Comparison of ENCODE assay signal across 16 mouse cellular contexts in the genomic region with DNA sequence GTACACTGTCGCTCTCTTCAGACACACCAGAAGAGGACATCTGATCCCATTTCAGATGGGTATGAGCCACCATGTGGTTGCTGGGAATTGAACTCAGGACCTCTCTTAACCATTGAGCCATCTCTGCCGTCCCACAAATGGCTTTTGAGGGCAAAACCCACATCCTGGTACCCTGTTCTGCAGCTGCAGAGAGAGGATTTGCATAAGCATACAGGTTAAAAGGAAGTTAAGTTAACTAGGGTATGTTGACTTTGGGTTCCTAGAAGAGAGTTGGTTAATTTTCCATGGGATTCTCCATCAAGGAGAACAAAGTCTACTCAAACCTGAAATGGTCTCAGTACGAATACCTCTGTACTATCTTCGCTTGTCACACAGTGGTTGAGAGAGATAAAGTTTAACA. TPM values are rescaled to one million over a fixed set of nuclear protein-coding genes. Genes with fewer than 3 reads are reported as not detected.
A peak's percentile ranks its signal among the peaks of the same experiment; 100 is the strongest.
DNase-seq lines count a peak whose midpoint lies in the region; ATAC-seq and TF ChIP-seq lines count a peak whose summit lies in the region.
"Had no signal": no experiment of that assay in that cellular context is flagged by ENCODE, and none has a peak within 500 bp of the region (broad histone marks: within the 10 kb centered on the region; RNA-seq: fewer than 3 reads in every experiment).

No protein-coding gene starts in this region.

- H3K27ac ChIP-seq in liver, postnatal 0 days (ENCODE audit: low read depth) = peak overlapping the region; percentile 18; the same call in 1 of the 2 replicates
- H3K27ac ChIP-seq in liver, embryonic 12.5 days = no peak overlapping the region
- no peak overlapping the region for H3K27ac ChIP-seq in MEL (ENCODE audit: control insufficient read depth, low read depth, low read length)
- H3K27ac ChIP-seq in midbrain, embryonic 13.5 days = no peak overlapping the region
- H3K27ac ChIP-seq: forebrain, embryonic 15.5 days; liver, embryonic 13.5 days; midbrain, embryonic 12.5 days; neural tube, embryonic 12.5 days had no signal

- H3K9me3 ChIP-seq in liver, postnatal 0 days (ENCODE audit: low read length) = no peaks in the 10 kb centered on the region
- no peaks in the 10 kb centered on the region for H3K9me3 ChIP-seq in liver, embryonic 12.5 days (replicated peaks)
- no peaks in the 10 kb centered on the region for H3K9me3 ChIP-seq in MEL (replicated peaks; ENCODE audit: insufficient read depth, low read length)
- H3K9me3 ChIP-seq in midbrain, embryonic 13.5 days = no peaks in the 10 kb centered on the region
- H3K9me3 ChIP-seq: forebrain, embryonic 15.5 days; liver, embryonic 13.5 days; midbrain, embryonic 12.5 days; neural tube, embryonic 12.5 days had no signal

- 49% methylated on average over 4 of the region's 4 CpGs for WGBS in liver, postnatal 0 days (ENCODE audit: insufficient replicate concordance)
- WGBS in liver, embryonic 12.5 days (ENCODE audit: insufficient replicate concordance) = 43% methylated on average over 4 of the region's 4 CpGs
- 92% methylated on average over 4 of the region's 4 CpGs for WGBS in midbrain, embryonic 13.5 days

- H3K4me2 ChIP-seq in liver, postnatal 0 days (ENCODE audit: low read depth, low read length) = no peak overlapping the region
- no peak overlapping the region for H3K4me2 ChIP-seq in liver, embryonic 12.5 days
- no peak overlapping the region for H3K4me2 ChIP-seq in midbrain, embryonic 13.5 days (replicated peaks)
- H3K4me2 ChIP-seq: forebrain, embryonic 15.5 days; liver, embryonic 13.5 days; midbrain, embryonic 12.5 days; neural tube, embryonic 12.5 days had no signal

- no peak overlapping the region for H3K9ac ChIP-seq in liver, postnatal 0 days (replicated peaks)
- H3K9ac ChIP-seq in liver, embryonic 12.5 days = no peak overlapping the region
- no peak overlapping the region for H3K9ac ChIP-seq in MEL (ENCODE audit: control insufficient read depth, low read depth, low read length, poor library complexity, severe bottlenecking)
- no peak overlapping the region for H3K9ac ChIP-seq in midbrain, embryonic 13.5 days (replicated peaks)
- H3K9ac ChIP-seq: forebrain, embryonic 15.5 days; liver, embryonic 13.5 days; midbrain, embryonic 12.5 days; neural tube, embryonic 12.5 days had no signal

- TF ChIP-seq POLR2A in MEL (IDR thresholded peaks at IDR 0.05; ENCODE audit: control insufficient read depth in 1 of 2, insufficient read depth in 1 of 2, low read depth in 1 of 2, low read length in 2 of 2, poor library complexity in 1 of 2) = no peak

- peaks cover 16% of the 10 kb centered on the region for H3K4me1 ChIP-seq in liver, postnatal 0 days (ENCODE audit: insufficient read depth)
- no peaks in the 10 kb centered on the region for H3K4me1 ChIP-seq in liver, embryonic 12.5 days
- peaks cover 0 to 28% of the 10 kb centered on the region in 2 experiments for H3K4me1 ChIP-seq in MEL (ENCODE audit: control insufficient read depth in 1 of 2, insufficient read depth in 2 of 2, low read length in 2 of 2)
- H3K4me1 ChIP-seq in midbrain, embryonic 13.5 days (replicated peaks) = no peaks in the 10 kb centered on the region
- H3K4me1 ChIP-seq: forebrain, embryonic 15.5 days; midbrain, embryonic 12.5 days; neural tube, embryonic 12.5 days had no signal

- DNase-seq in liver, postnatal 0 days = no peak
- no peak for DNase-seq in MEL (ENCODE audit: low read depth, low spot score)
- DNase-seq in naive thymus-derived CD4-positive, alpha-beta T cell, adult 2 months (ENCODE audit: low read depth) = peak; percentile 68
- peak; percentile 78 for DNase-seq in thymus, postnatal 25 days
- DNase-seq in gastrocnemius, adult 18-20 months (ENCODE audit: low spot score) = no peak
- no peak for DNase-seq in neural tube, embryonic 10.5 days (ENCODE audit: extremely low spot score, low spot score)
- DNase-seq: cerebellum, adult 11 months; gastrocnemius, postnatal 14 days; kidney, adult 18-20 months; liver, embryonic 13.5 days; lung, postnatal 14 days had no signal

- TF ChIP-seq RAD21 in MEL (IDR thresholded peaks at IDR 0.05; ENCODE audit: low read depth, low read length) = no peak

- no peaks in the 10 kb centered on the region for H3K27me3 ChIP-seq in liver, postnatal 0 days (ENCODE audit: insufficient read depth, low read length)
- no peaks in the 10 kb centered on the region for H3K27me3 ChIP-seq in liver, embryonic 12.5 days (replicated peaks)
- H3K27me3 ChIP-seq in MEL (ENCODE audit: control insufficient read depth in 1 of 2, insufficient read depth in 2 of 2, low read length in 2 of 2) = no peaks in the 10 kb centered on the region
- no peaks in the 10 kb centered on the region for H3K27me3 ChIP-seq in midbrain, embryonic 13.5 days
- H3K27me3 ChIP-seq: forebrain, embryonic 15.5 days; liver, embryonic 13.5 days; midbrain, embryonic 12.5 days; neural tube, embryonic 12.5 days had no signal

- no peak for TF ChIP-seq EP300 in liver, postnatal 0 days (IDR thresholded peaks at IDR 0.05; ENCODE audit: low read depth)
- TF ChIP-seq EP300 in MEL (IDR thresholded peaks at IDR 0.05; ENCODE audit: low read depth in 1 of 2, low read length in 2 of 2) = peak; percentile 12 to 45; a peak in 2 of 4 replicates

- H3K4me3 ChIP-seq in liver, postnatal 0 days (ENCODE audit: low read depth, low read length) = no peak overlapping the region
- no peak overlapping the region for H3K4me3 ChIP-seq in liver, embryonic 12.5 days
- H3K4me3 ChIP-seq in MEL (ENCODE audit: control insufficient read depth in 1 of 2, insufficient read depth in 1 of 2, low read depth in 2 of 2, low read length in 2 of 2) = no peak overlapping the region
- no peak overlapping the region for H3K4me3 ChIP-seq in midbrain, embryonic 13.5 days (replicated peaks)
- H3K4me3 ChIP-seq: forebrain, embryonic 15.5 days; liver, embryonic 13.5 days; midbrain, embryonic 12.5 days; neural tube, embryonic 12.5 days had no signal

- ATAC-seq in liver, postnatal 0 days = peak; percentile 14
- no peak for ATAC-seq in liver, embryonic 12.5 days
- no peak for ATAC-seq in midbrain, embryonic 13.5 days
- ATAC-seq: forebrain, embryonic 15.5 days had no signal

- H3K36me3 ChIP-seq in liver, postnatal 0 days (replicated peaks; ENCODE audit: insufficient read depth, low read length) = no peaks in the 10 kb centered on the region
- H3K36me3 ChIP-seq in liver, embryonic 12.5 days = no peaks in the 10 kb centered on the region
- peaks cover 0 to 33% of the 10 kb centered on the region in 2 experiments; a peak in 2 of 4 replicates for H3K36me3 ChIP-seq in MEL (ENCODE audit: control insufficient read depth in 1 of 2, insufficient read depth in 2 of 2, low read length in 2 of 2)
- no peaks in the 10 kb centered on the region for H3K36me3 ChIP-seq in midbrain, embryonic 13.5 days
- H3K36me3 ChIP-seq: forebrain, embryonic 15.5 days; liver, embryonic 13.5 days; midbrain, embryonic 12.5 days; neural tube, embryonic 12.5 days had no signal

- no peak for TF ChIP-seq CTCF in liver, postnatal 0 days (IDR thresholded peaks at IDR 0.05; ENCODE audit: low read depth)
- no peak for TF ChIP-seq CTCF in MEL (IDR thresholded peaks at IDR 0.05 in 2 of 3, conservative IDR thresholded peaks at IDR 0.05 in 1 of 3; ENCODE audit: control insufficient read depth in 1 of 3, insufficient read depth in 1 of 3, low read depth in 2 of 3, low read length in 3 of 3, poor library complexity in 1 of 3, severe bottlenecking in 1 of 3)

- no peaks in the 10 kb centered on the region for H3K79me2 ChIP-seq in MEL (ENCODE audit: control insufficient read depth, insufficient read depth, low read length, poor library complexity)

TF ChIP-seq in MEL, 35 proteins besides CTCF, POLR2A, EP300 and RAD21:
- peak; percentile 27; the same call in 1 of the 2 replicates for TF ChIP-seq TCF12 (IDR thresholded peaks at IDR 0.05; ENCODE audit: low read depth, low read length)
- TF ChIP-seq GATA1 (IDR thresholded peaks at IDR 0.05; ENCODE audit: low read depth, low read length) = peak; percentile 40
- no peak for TF ChIP-seq ETS1 (IDR thresholded peaks at IDR 0.05; ENCODE audit: low read depth, low read length)

RNA-seq across cellular contexts. Expression of gene Abhd17c, which starts 13.2 kb away (rescaled TPM):
- polyA plus RNA-seq in liver, postnatal 0 days (2015; fragmentation: Nextera tagmentation; extraction: Ambion mirVana) = 36.4 and 37.9 TPM in 2 replicates
- polyA plus RNA-seq in liver, embryonic 12.5 days (2016; fragmentation: Nextera tagmentation; extraction: Ambion mirVana) = 44.9 and 45.4 TPM in 2 replicates
- 33.5 and 34.0 TPM in 2 replicates for total RNA-seq in MEL (2012; rRNA removed)
- polyA plus RNA-seq in MEL (2012; ENCODE audit: insufficient read depth in 1 of 2, insufficient read length in 2 of 2, low read depth in 1 of 2, low replicate concordance in 2 of 2, missing spikeins in 1 of 2) = 10 to 100 TPM in 1 of 2 experiments, not detected in 1; 55.7 TPM
- 1 to 10 TPM; 7.8 to 8.5 TPM for total RNA-seq in gastrocnemius, adult 18-20 months (2021)
- polyA plus RNA-seq in midbrain, embryonic 13.5 days (2015; fragmentation: Nextera tagmentation; extraction: Ambion mirVana) = 15.5 and 22.9 TPM in 2 replicates

Comparison
In these comparisons a context has a peak if more than half of its experiments do, and no peak if none do; other contexts are left out.
1. DNase-seq: peak in naive thymus-derived CD4-positive, alpha-beta T cell, adult 2 months (single experiment) and thymus, postnatal 25 days (single experiment); none in liver, postnatal 0 days (single experiment), MEL (single experiment), gastrocnemius, adult 18-20 months (single experiment) and neural tube, embryonic 10.5 days (single experiment).